Mouse (Mus musculus) heart, postnatal 0 days (tissue): ENCODE measurements around the gene Zfp12.

Experiments
- CTCF ChIP-seq: IDR thresholded peaks from 2 replicates; pipeline ENCODE4 v1.5.1; 2016; ENCODE audit warnings: antibody characterized with exemption, control low read depth, low read depth
- EP300 ChIP-seq: IDR thresholded peaks from 2 replicates; pipeline ENCODE4 v1.6.1; 2016; ENCODE audit warnings: antibody characterized with exemption, low read depth

DNA sequence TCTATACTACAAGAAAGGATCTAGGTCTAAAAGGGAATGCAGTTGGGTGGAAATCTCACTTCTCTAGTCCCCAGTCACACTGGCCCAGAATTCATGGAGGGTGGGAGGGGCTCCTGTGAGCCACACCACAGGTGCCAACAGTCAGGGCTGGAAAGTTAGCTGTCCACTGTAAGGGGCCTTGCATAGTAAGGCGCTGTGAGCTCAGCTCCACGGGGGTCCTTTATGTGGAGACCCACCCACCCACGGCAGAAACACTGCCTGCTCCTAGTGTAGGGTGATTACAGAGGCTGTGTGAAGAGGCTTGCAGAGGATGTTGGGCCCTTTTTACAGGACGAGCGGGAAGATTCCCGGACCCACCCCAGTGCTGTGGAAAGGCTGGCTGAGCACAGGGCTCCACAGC is 17.1 kb downstream of the Zfp12 start:
- no peak for TF ChIP-seq CTCF
- TF ChIP-seq EP300 = no peak
